In the genomic region with DNA sequence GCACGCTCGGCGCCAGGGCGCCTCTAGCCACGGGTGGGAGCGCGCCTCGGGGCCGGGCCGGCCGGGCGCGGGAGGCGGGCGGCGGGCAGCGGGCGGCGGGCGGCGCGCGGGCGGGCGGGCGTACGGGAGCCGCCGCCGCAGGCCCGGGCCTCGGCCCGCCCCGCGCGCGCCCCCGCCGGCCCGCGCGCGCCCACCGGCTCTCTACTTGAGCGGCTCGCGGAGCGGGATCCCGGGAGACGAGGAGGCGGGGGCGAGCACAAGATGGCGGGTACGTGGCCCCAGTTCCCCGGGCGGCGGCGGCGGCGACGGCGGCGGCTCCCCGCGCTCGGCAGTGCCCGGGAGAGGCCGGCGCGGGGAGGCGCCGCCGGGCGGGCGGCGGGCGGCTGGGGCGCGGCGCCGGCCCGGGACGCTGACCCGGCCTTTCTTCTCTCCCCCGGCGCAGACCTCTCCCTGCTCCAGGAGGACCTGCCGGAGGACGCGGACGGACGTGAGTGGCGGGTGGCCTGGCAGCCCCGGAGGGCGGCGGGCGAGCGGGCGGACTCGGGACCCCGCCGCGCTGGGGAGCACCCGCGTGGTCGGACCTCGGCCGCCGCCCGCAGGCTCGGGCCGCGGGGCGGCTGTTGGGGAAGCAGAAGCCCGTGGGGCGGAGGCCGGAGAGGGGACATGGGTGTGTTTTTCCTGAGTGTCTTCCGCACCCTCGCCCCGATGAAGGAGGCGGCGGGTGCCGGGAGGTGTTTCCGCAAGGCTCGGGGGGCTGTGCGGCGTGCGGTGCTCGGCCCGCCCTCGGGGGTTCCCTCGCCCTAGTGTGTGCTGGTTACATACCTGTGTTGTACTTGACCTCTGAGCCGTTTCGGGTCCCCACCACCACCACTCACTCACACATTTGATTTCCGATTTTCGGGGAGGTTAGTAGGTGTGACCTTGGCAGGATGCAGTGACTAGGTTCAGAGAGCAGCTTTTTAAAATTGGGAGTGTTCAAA, we compare ENCODE assay signal across 8 mouse cellular contexts. TPM values are rescaled to one million over a fixed set of nuclear protein-coding genes. Genes with fewer than 3 reads are reported as not detected.
DNase-seq lines count a peak whose midpoint lies in the region; ATAC-seq and TF ChIP-seq lines count a peak whose summit lies in the region.

No protein-coding gene starts in this region.

- H3K36me3 ChIP-seq in heart, embryonic 14.5 days (ENCODE audit: control insufficient read depth, insufficient read depth, low read length), result no peaks in the 10 kb centered on the region
- H3K36me3 ChIP-seq in kidney, postnatal 0 days (ENCODE audit: insufficient read depth, low read length), result no peaks in the 10 kb centered on the region
- 0 out of 2 replicates have a peak, but pooled peaks cover 4% of the 10 kb centered on the region for H3K36me3 ChIP-seq in liver, embryonic 15.5 days (replicated peaks)
- no peaks in the 10 kb centered on the region; the same call in 1 of the 2 replicates for H3K36me3 ChIP-seq in stomach, embryonic 14.5 days (ENCODE audit: control insufficient read depth, insufficient read depth, low read length)

- no peak for TF ChIP-seq CTCF in bone marrow macrophage, adult 2 months (IDR thresholded peaks at IDR 0.05; ENCODE audit: low read depth, low read length)
- TF ChIP-seq CTCF in kidney, postnatal 0 days (IDR thresholded peaks at IDR 0.05; ENCODE audit: low read depth), result no peak

- peak overlapping the region; percentile 99 for H3K4me3 ChIP-seq in bone marrow macrophage, adult 2 months (ENCODE audit: insufficient read depth, low read length)
- peak overlapping the region; percentile 93 to 99 for H3K4me3 ChIP-seq in heart, embryonic 14.5 days (ENCODE audit: control insufficient read depth in 1 of 2, insufficient read depth in 1 of 2, low read depth in 1 of 2, low read length in 2 of 2)
- H3K4me3 ChIP-seq in kidney, postnatal 0 days (replicated peaks; ENCODE audit: low read depth, low read length), result peak overlapping the region; percentile 80
- H3K4me3 ChIP-seq in liver, embryonic 15.5 days (replicated peaks), result peak overlapping the region; percentile 81
- peak overlapping the region; percentile 85 for H3K4me3 ChIP-seq in stomach, embryonic 14.5 days (ENCODE audit: low read depth, low read length)

- H3K27ac ChIP-seq in bone marrow macrophage, adult 2 months (ENCODE audit: insufficient read depth, low read depth, low read length), result peak overlapping the region; percentile 91
- peak overlapping the region; percentile 97 to 98 for H3K27ac ChIP-seq in heart, embryonic 14.5 days (replicated peaks in 1 of 2; ENCODE audit: control insufficient read depth in 1 of 2, insufficient read depth in 1 of 2, low read depth in 2 of 2, low read length in 2 of 2)
- peak overlapping the region; percentile 99 for H3K27ac ChIP-seq in kidney, postnatal 0 days
- H3K27ac ChIP-seq in liver, embryonic 15.5 days (replicated peaks), result peak overlapping the region; percentile 89
- H3K27ac ChIP-seq in stomach, embryonic 14.5 days (ENCODE audit: low read length), result peak overlapping the region; percentile 99

- H3K4me2 ChIP-seq in heart, embryonic 14.5 days (ENCODE audit: low read length), result peak overlapping the region; percentile 73
- peak overlapping the region; percentile 79 for H3K4me2 ChIP-seq in kidney, postnatal 0 days (ENCODE audit: low read length)
- H3K4me2 ChIP-seq in liver, embryonic 15.5 days, result peak overlapping the region; percentile 94
- H3K4me2 ChIP-seq in stomach, embryonic 14.5 days (replicated peaks; ENCODE audit: low read depth, low read length), result peak overlapping the region; percentile 68

- WGBS in heart, embryonic 14.5 days, result under 1% methylated on average over 83 of the region's 135 CpGs
- under 1% methylated on average over 63 of the region's 135 CpGs for WGBS in kidney, postnatal 0 days
- under 1% methylated on average over 91 of the region's 135 CpGs for WGBS in liver, embryonic 15.5 days (ENCODE audit: insufficient replicate concordance)
- under 1% methylated on average over 42 of the region's 135 CpGs for WGBS in stomach, embryonic 14.5 days

- H3K9ac ChIP-seq in heart, embryonic 14.5 days (ENCODE audit: low read length), result peak overlapping the region; percentile 100
- H3K9ac ChIP-seq in kidney, postnatal 0 days (ENCODE audit: low read depth, low read length), result peak overlapping the region; percentile 97
- peak overlapping the region; percentile 85 for H3K9ac ChIP-seq in liver, embryonic 15.5 days
- H3K9ac ChIP-seq in stomach, embryonic 14.5 days (replicated peaks; ENCODE audit: low read depth, low read length), result peak overlapping the region; percentile 98

- no peaks in the 10 kb centered on the region for H3K27me3 ChIP-seq in heart, embryonic 14.5 days (ENCODE audit: control insufficient read depth, insufficient read depth, low read length)
- no peaks in the 10 kb centered on the region for H3K27me3 ChIP-seq in kidney, postnatal 0 days (ENCODE audit: insufficient read depth, low read length)
- H3K27me3 ChIP-seq in liver, embryonic 15.5 days, result peaks cover 19% of the 10 kb centered on the region
- H3K27me3 ChIP-seq in stomach, embryonic 14.5 days (ENCODE audit: control insufficient read depth, insufficient read depth, low read length), result no peaks in the 10 kb centered on the region

- no peaks in the 10 kb centered on the region for H3K9me3 ChIP-seq in heart, embryonic 14.5 days (ENCODE audit: control insufficient read depth, low read length)
- no peaks in the 10 kb centered on the region for H3K9me3 ChIP-seq in kidney, postnatal 0 days (replicated peaks; ENCODE audit: low read length)
- no peaks in the 10 kb centered on the region for H3K9me3 ChIP-seq in liver, embryonic 15.5 days (replicated peaks)
- no peaks in the 10 kb centered on the region for H3K9me3 ChIP-seq in stomach, embryonic 14.5 days (ENCODE audit: control insufficient read depth, low read depth, low read length)

- peaks cover 23% of the 10 kb centered on the region for H3K4me1 ChIP-seq in bone marrow macrophage, adult 2 months (ENCODE audit: control insufficient read depth, insufficient read depth, low read length)
- peaks cover 4 to 13% of the 10 kb centered on the region in 2 experiments for H3K4me1 ChIP-seq in heart, embryonic 14.5 days (ENCODE audit: control insufficient read depth in 2 of 2, insufficient read depth in 2 of 2, low read length in 2 of 2)
- peaks cover 7% of the 10 kb centered on the region; the same call in 1 of the 2 replicates for H3K4me1 ChIP-seq in kidney, postnatal 0 days (replicated peaks; ENCODE audit: insufficient read depth, low read length)
- H3K4me1 ChIP-seq in liver, embryonic 15.5 days (replicated peaks), result peaks cover 43% of the 10 kb centered on the region
- H3K4me1 ChIP-seq in stomach, embryonic 14.5 days (ENCODE audit: control insufficient read depth, insufficient read depth, low read length), result peaks cover 17% of the 10 kb centered on the region

- ATAC-seq in erythroblast, adult 5-6 weeks (replicated peaks; ENCODE audit: low FRiP score, poor library complexity, severe bottlenecking), result peak; percentile 41; the same call in 1 of the 2 replicates
- peak; percentile 69 for ATAC-seq in heart, embryonic 14.5 days (ENCODE audit: insufficient number of reproducible peaks, insufficient read depth, low FRiP score, low read depth)
- peak; percentile 73 for ATAC-seq in kidney, postnatal 0 days (replicated peaks; ENCODE audit: low FRiP score, low read depth)
- ATAC-seq in liver, embryonic 15.5 days (ENCODE audit: insufficient read depth), result peak; percentile 64
- ATAC-seq in stomach, embryonic 14.5 days (ENCODE audit: insufficient number of reproducible peaks, insufficient read depth, low FRiP score, low read depth), result peak; percentile 59

- DNase-seq in CD4-positive, CD25-positive, alpha-beta regulatory T cell, adult 2 months (ENCODE audit: low read depth, low spot score), result peak; percentile 77
- DNase-seq in kidney, postnatal 0 days (ENCODE audit: low spot score), result peak; percentile 84
- DNase-seq in neural tube, embryonic 10.5 days (ENCODE audit: extremely low spot score, low spot score), result peak; percentile 76

- no peak for TF ChIP-seq POLR2A in bone marrow macrophage, adult 2 months (IDR thresholded peaks at IDR 0.05; ENCODE audit: borderline replicate concordance, low read depth, low read length)

RNA-seq across cellular contexts. Expression of a gene that starts 1.1 kb away (rescaled TPM):
- polyA plus RNA-seq in bone marrow macrophage, adult 2 months (2012; ENCODE audit: insufficient read depth, insufficient read length, missing spikeins), result 58.9 and 64.0 TPM in 2 replicates
- 11.1 and 16.1 TPM in 2 replicates for total RNA-seq in erythroblast, adult 5-6 weeks (2015; ENCODE audit: low replicate concordance)
- 9.4 and 14.5 TPM in 2 replicates for total RNA-seq in erythroblast, adult 5-6 weeks (2017; ENCODE audit: low replicate concordance)
- polyA plus RNA-seq in heart, embryonic 14.5 days (2014; fragmentation: Nextera tagmentation; extraction: Ambion mirVana), result 29.0 and 34.8 TPM in 2 replicates
- 32.5 and 35.0 TPM in 2 replicates for polyA plus RNA-seq in kidney, postnatal 0 days (2015; fragmentation: Nextera tagmentation; extraction: Ambion mirVana)
- 9.5 and 10.7 TPM in 2 replicates for polyA plus RNA-seq in liver, embryonic 15.5 days (2015; fragmentation: Nextera tagmentation; extraction: Ambion mirVana)
- 41.5 and 43.0 TPM in 2 replicates for polyA plus RNA-seq in stomach, embryonic 14.5 days (2014; fragmentation: Nextera tagmentation; extraction: Ambion mirVana)

RNA-seq across cellular contexts. Expression of a gene that starts 10.9 kb away (rescaled TPM):
- polyA plus RNA-seq in bone marrow macrophage, adult 2 months (2012; ENCODE audit: insufficient read depth, insufficient read length, missing spikeins), result 122 and 128 TPM in 2 replicates
- total RNA-seq in erythroblast, adult 5-6 weeks (2015; ENCODE audit: low replicate concordance), result 10.2 and 15.6 TPM in 2 replicates
- total RNA-seq in erythroblast, adult 5-6 weeks (2017; ENCODE audit: low replicate concordance), result 13.6 and 13.7 TPM in 2 replicates
- 31.0 and 31.8 TPM in 2 replicates for polyA plus RNA-seq in heart, embryonic 14.5 days (2014; fragmentation: Nextera tagmentation; extraction: Ambion mirVana)
- 30.0 and 34.6 TPM in 2 replicates for polyA plus RNA-seq in kidney, postnatal 0 days (2015; fragmentation: Nextera tagmentation; extraction: Ambion mirVana)
- polyA plus RNA-seq in liver, embryonic 15.5 days (2015; fragmentation: Nextera tagmentation; extraction: Ambion mirVana), result 6.1 and 6.3 TPM in 2 replicates
- polyA plus RNA-seq in stomach, embryonic 14.5 days (2014; fragmentation: Nextera tagmentation; extraction: Ambion mirVana), result 39.2 and 42.6 TPM in 2 replicates

Comparison
In these comparisons a context has a peak if more than half of its experiments do, and no peak if none do; other contexts are left out.
1. Peak in every context shown above with its lines: DNase-seq, ATAC-seq, H3K4me3 ChIP-seq and H3K27ac ChIP-seq.